8 mouse cellular contexts compared by ENCODE assay signal in genomic region chr6:39206581-39207461, GRCm38 (mm10). TPM values are rescaled to one million over a fixed set of nuclear protein-coding genes. Genes with fewer than 3 reads are reported as not detected.
DNase-seq lines count a peak whose midpoint lies in the region; ATAC-seq lines count a peak whose summit lies in the region.

TSS of gene Kdm7a (minus strand) at chr6:39206789.

- WGBS in hindbrain, embryonic 14.5 days = under 1% methylated on average over 111 of the region's 124 CpGs

- H3K4me1 ChIP-seq in hindbrain, embryonic 14.5 days (replicated peaks; ENCODE audit: control insufficient read depth, insufficient read depth, low read length) = peaks cover 16% of the 10 kb centered on the region

- no peaks in the 10 kb centered on the region for H3K27me3 ChIP-seq in hindbrain, embryonic 14.5 days (ENCODE audit: control insufficient read depth, insufficient read depth, low read length)

- peak within 1 kb of the TSS; percentile 99 for H3K9ac ChIP-seq in hindbrain, embryonic 14.5 days

- H3K4me3 ChIP-seq in hindbrain, embryonic 14.5 days (replicated peaks; ENCODE audit: low read length) = peak within 1 kb of the TSS; percentile 98

- H3K9me3 ChIP-seq in hindbrain, embryonic 14.5 days (ENCODE audit: control insufficient read depth, low read length) = no peaks in the 10 kb centered on the region

- H3K36me3 ChIP-seq in hindbrain, embryonic 14.5 days (replicated peaks; ENCODE audit: control insufficient read depth, insufficient read depth) = no peaks in the 10 kb centered on the region

- peak; percentile 84 for DNase-seq in R1 (ENCODE audit: low read depth, low spot score)
- DNase-seq in cerebellum, postnatal 25 days = peak; percentile 93 to 96
- DNase-seq in frontal cortex, postnatal 25 days (ENCODE audit: low spot score in 2 of 2) = peak; percentile 62 to 74
- DNase-seq in hindbrain, embryonic 14.5 days (ENCODE audit: low spot score) = peak; percentile 92
- DNase-seq in layer of hippocampus, postnatal 36 days = peak; percentile 85
- DNase-seq in lung, postnatal 25 days (ENCODE audit: low spot score) = peak; percentile 83
- peak; percentile 83 for DNase-seq in retina, adult 2 months (ENCODE audit: low read depth, low spot score)
- peak; percentile 90 for DNase-seq in thymus, postnatal 25 days

- H3K4me2 ChIP-seq in hindbrain, embryonic 14.5 days (replicated peaks) = peak within 1 kb of the TSS; percentile 88

- peak within 1 kb of the TSS; percentile 97 for H3K27ac ChIP-seq in hindbrain, embryonic 14.5 days

- peak; percentile 86 for ATAC-seq in hindbrain, embryonic 14.5 days (ENCODE audit: low FRiP score)

RNA-seq across cellular contexts. Expression of gene Kdm7a, which starts in this region (rescaled TPM):
- polyA plus RNA-seq in hindbrain, embryonic 14.5 days (2014; fragmentation: Nextera tagmentation; extraction: Ambion mirVana) = 5.5 TPM in 2 replicates
- total RNA-seq in layer of hippocampus, postnatal 36 days (2021) = 10 to 100 TPM; 57.2 to 64.2 TPM

Comparison
In these comparisons a context has a peak if more than half of its experiments do, and no peak if none do; other contexts are left out.
1. Peak in every context shown above with its lines: DNase-seq, ATAC-seq, H3K4me3 ChIP-seq and H3K27ac ChIP-seq.